Mouse (Mus musculus) kidney, adult 2 months (tissue): ENCODE data around the gene Kyat3. TPM values are rescaled to one million over a fixed set of nuclear protein-coding genes. Genes with fewer than 3 reads are reported as not detected.

ENCODE experiments used
- DNase-seq: peaks from one replicate; pipeline ENCODE4 v3.0.0; 2021
- H3K27ac ChIP-seq: fragments of 200-500 bp; 2 replicates; pipeline ENCODE4 v1.5.1; 2012; ENCODE audit warnings: low read depth, low read length, control low read depth, inconsistent platforms; ENCODE audit not compliant: insufficient read depth
- H3K27me3 ChIP-seq: fragments of 200-500 bp; replicated peaks from 2 replicates; pipeline ENCODE4 v1.6.1; 2012; ENCODE audit warnings: mild to moderate bottlenecking, moderate library complexity, low read length, inconsistent platforms; ENCODE audit not compliant: control insufficient read depth, insufficient read depth
- H3K36me3 ChIP-seq: fragments of 200-500 bp; 2 replicates; pipeline ENCODE4 v1.6.1; 2012; ENCODE audit warnings: mild to moderate bottlenecking, moderate library complexity, low read length, inconsistent platforms; ENCODE audit not compliant: control insufficient read depth, insufficient read depth
- H3K4me1 ChIP-seq: fragments of 200-500 bp; 2 replicates; pipeline ENCODE4 v1.6.1; 2011; ENCODE audit warnings: low read length; ENCODE audit not compliant: control insufficient read depth, insufficient read depth
- H3K4me3 ChIP-seq: fragments of 200-500 bp; 2 replicates; pipeline ENCODE4 v1.5.1; 2011; ENCODE audit warnings: mild to moderate bottlenecking, low read depth, low read length, control low read depth; ENCODE audit not compliant: insufficient read depth
- CTCF ChIP-seq: fragments of 200-500 bp; conservative IDR thresholded peaks from 2 replicates; pipeline ENCODE4 v1.5.1; 2011; ENCODE audit warnings: low read depth, mild to moderate bottlenecking, control low read depth, low read length, moderate library complexity, mixed read lengths; ENCODE audit not compliant: insufficient read depth, insufficient read length
- POLR2A ChIP-seq: fragments of 200-500 bp; IDR thresholded peaks from one replicate; pipeline ENCODE4 v1.6.1; 2011; ENCODE audit warnings: low read depth, low read length, control low read depth
- WGBS: fragments of 180-500 bp; shearing (Covaris S2); methylation state at CpG from one replicate; pipeline ENCODE4 v1.1.7; 2018; 5-methylcytosine and 5-hydroxymethylcytosine counted together
- polyA plus RNA-seq: library from polyadenylated mRNA; depleted of rRNA; stranded (reverse); fragments of >200 nt; gene quantifications from 2 replicates; pipeline ENCODE4 v1.2.3, GENCODE M21; 2012; rRNA removed

Gene Kyat3
- polyA plus RNA-seq, 1 experiment: 61.2 TPM

- Histone ChIP-seq H3K4me3 (no peak overlapping the region), H3K4me1 (peaks cover 4% of the 10 kb centered on the region; the same call in 1 of the 2 replicates), H3K27ac (no peak overlapping the region), H3K36me3 (no peaks in the 10 kb centered on the region; the same call in 1 of the 2 replicates), H3K27me3 (no peaks in the 10 kb centered on the region)
- TF ChIP-seq CTCF (no peak), POLR2A (no peak)
- 96% methylated on average over 6 of the region's 6 CpGs for WGBS
- DNase-seq: no peak
Observed at GRCm38 (mm10) chr3:142768498-142768897, 67.6 kb downstream of the Kyat3 start.

DNA sequence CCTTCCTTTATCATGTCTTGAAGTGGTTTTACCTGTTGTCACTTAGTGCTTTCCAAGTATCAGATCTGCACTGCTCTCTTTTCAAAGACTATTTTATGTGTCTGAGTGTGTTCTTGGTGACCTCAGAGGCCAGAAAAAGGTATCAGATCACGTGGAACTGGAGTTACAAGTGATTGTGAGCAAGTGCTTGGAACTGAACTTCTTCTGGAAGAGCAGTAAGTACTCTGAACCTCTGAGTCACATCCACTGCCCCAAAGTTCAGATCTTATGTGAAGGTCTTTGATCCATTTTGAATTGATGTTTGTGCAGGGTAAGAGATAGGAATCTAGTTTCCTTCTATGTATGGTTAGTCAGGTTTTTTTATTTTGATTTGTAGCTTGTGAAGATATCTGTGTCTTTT lies 69.7 kb downstream of the Kyat3 start:
- Histone ChIP-seq H3K4me3 (no peak overlapping the region), H3K4me1 (peaks cover 4% of the 10 kb centered on the region; the same call in 1 of the 2 replicates), H3K36me3 (no peaks in the 10 kb centered on the region; the same call in 1 of the 2 replicates), H3K27ac (no peak overlapping the region), H3K27me3 (no peaks in the 10 kb centered on the region)
- TF ChIP-seq CTCF: no peak
- TF ChIP-seq POLR2A: no peak
- no peak for DNase-seq
- WGBS: 12% methylated on average over 1 of the region's 1 CpGs

DNA sequence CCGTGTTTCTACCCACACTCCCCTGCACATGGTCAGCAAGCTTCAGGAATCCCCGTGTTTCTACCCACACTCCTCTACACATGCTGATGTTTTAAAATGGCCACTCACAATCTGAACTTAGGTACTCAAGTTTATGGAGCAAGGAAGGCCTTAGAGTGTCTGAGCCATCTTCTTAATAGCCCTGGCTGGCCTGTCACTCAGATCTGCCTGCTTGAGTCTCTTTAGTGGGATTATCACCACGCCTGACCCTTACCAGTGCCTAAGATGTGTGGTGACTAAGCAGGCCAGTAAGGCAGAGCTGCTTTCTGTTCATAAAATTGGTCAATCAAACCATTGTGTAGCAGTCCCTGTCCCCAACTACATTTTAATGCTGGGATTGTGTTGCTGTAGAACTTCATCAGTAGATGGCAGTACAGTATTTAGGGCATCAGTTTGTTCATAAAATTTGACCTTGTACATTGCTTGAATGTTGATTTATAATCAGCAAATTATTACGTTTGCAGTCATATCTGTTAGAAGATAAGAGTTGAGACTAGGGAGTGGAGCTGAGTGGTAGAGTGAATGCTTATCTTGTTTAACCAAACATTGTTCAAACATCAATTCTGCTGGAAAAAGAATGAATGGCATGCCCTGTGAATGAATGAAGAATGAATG lies 72.8 kb downstream of the Kyat3 start:
- Histone ChIP-seq H3K27ac (no peak overlapping the region), H3K27me3 (no peaks in the 10 kb centered on the region)

GRCm38 (mm10) chr3:142777227-142777626 lies 76.4 kb downstream of the Kyat3 start:
- no peak overlapping the region for H3K27ac ChIP-seq
- no peak for DNase-seq
- H3K4me3 ChIP-seq: no peak overlapping the region
- peaks cover 14% of the 10 kb centered on the region for H3K36me3 ChIP-seq
- WGBS: 65% methylated on average over 3 of the region's 3 CpGs
- H3K4me1 ChIP-seq: peaks cover 4% of the 10 kb centered on the region; the same call in 1 of the 2 replicates
- TF ChIP-seq CTCF (no peak), POLR2A (no peak)
- H3K27me3 ChIP-seq: no peaks in the 10 kb centered on the region

More for the DNA sequence above, 72.8 kb downstream of the Kyat3 start:
- no peak overlapping the region for H3K4me3 ChIP-seq
- TF ChIP-seq CTCF (no peak), POLR2A (no peak)
- 61% methylated on average over 4 of the region's 4 CpGs for WGBS
- no peak for DNase-seq
- H3K4me1 ChIP-seq: peaks cover 8% of the 10 kb centered on the region; the same call in 1 of the 2 replicates
- H3K36me3 ChIP-seq: peaks cover 1% of the 10 kb centered on the region; the same call in 1 of the 2 replicates

GRCm38 (mm10) chr3:142786423-142787072 lies 85.7 kb downstream of the Kyat3 start:
- WGBS: 84% methylated on average over 2 of the region's 2 CpGs
- no peak overlapping the region for H3K27ac ChIP-seq
- TF ChIP-seq CTCF (no peak), POLR2A (no peak)
- no peaks in the 10 kb centered on the region for H3K27me3 ChIP-seq
- peaks cover 11% of the 10 kb centered on the region for H3K36me3 ChIP-seq
- H3K4me1 ChIP-seq: 0 out of 2 replicates have a peak, but pooled peaks cover 2% of the 10 kb centered on the region
- H3K4me3 ChIP-seq: no peak overlapping the region
- DNase-seq: no peak

- DNase-seq: no peak
- H3K27ac ChIP-seq: no peak overlapping the region
- no peak overlapping the region for H3K4me3 ChIP-seq
- 99% methylated on average over 3 of the region's 3 CpGs for WGBS
- no peak for TF ChIP-seq CTCF
- TF ChIP-seq POLR2A: no peak
- no peaks in the 10 kb centered on the region for H3K4me1 ChIP-seq
- H3K36me3 ChIP-seq: peaks cover 8% of the 10 kb centered on the region
- no peaks in the 10 kb centered on the region for H3K27me3 ChIP-seq
Observed at GRCm38 (mm10) chr3:142795587-142795986, 94.7 kb downstream of the Kyat3 start.

Other genes starting within 250 kb of the Kyat3 start
- 1.5 and 2.3 TPM in 2 replicates for gene Gbp5, start 207.1 kb upstream of the Kyat3 start, polyA plus RNA-seq
- gene Gbp7, start 170.7 kb upstream of the Kyat3 start, polyA plus RNA-seq: 2.8 and 3.6 TPM in 2 replicates
- gene Gbp3, start 141.0 kb upstream of the Kyat3 start, polyA plus RNA-seq: 46.3 and 52.4 TPM in 2 replicates
- 0.04 and 0.27 TPM in 2 replicates for gene Gbp2b, start 106.2 kb upstream of the Kyat3 start, polyA plus RNA-seq
- 7.3 and 9.4 TPM in 2 replicates for gene Gbp2, start 80.4 kb upstream of the Kyat3 start, polyA plus RNA-seq
- 21.0 and 27.0 TPM in 2 replicates for gene Gtf2b, start 64.0 kb downstream of the Kyat3 start, polyA plus RNA-seq
- 12.7 and 13.6 TPM in 2 replicates for gene Pkn2, start 181.0 kb downstream of the Kyat3 start, polyA plus RNA-seq